Mouse (Mus musculus): ENCODE results near the gene Abhd17a. TPM values are rescaled to one million over a fixed set of nuclear protein-coding genes. Genes with fewer than 3 reads are reported as not detected.

Gene Abhd17a
- 97.0 and 108 TPM in 2 replicates for polyA plus RNA-seq (2015; fragmentation: Nextera tagmentation; extraction: Ambion mirVana)

GRCm38 (mm10) chr10:80589879-80590854 is at the start of gene Abhd17a:
Gene Abhd17a (minus strand): TSS chr10:80590341.
- peaks cover 8% of the 10 kb centered on the region for H3K36me3 ChIP-seq (ENCODE audit: control insufficient read depth, insufficient read depth, low read length)
- peaks cover 17% of the 10 kb centered on the region for H3K4me1 ChIP-seq (ENCODE audit: control insufficient read depth, insufficient read depth, low read length)
- H3K27me3 ChIP-seq (ENCODE audit: control insufficient read depth, insufficient read depth, low read depth, low read length): 0 out of 2 replicates have a peak, but pooled peaks cover 4% of the 10 kb centered on the region
- peak within 1 kb of the TSS; percentile 68 for H3K27ac ChIP-seq (ENCODE audit: low read length)
- peak within 1 kb of the TSS; percentile 94 for H3K9ac ChIP-seq (ENCODE audit: low read depth, low read length)
- peak within 1 kb of the TSS; percentile 65 for H3K4me2 ChIP-seq (ENCODE audit: low read length)
- ATAC-seq: peak; percentile 95
- H3K9me3 ChIP-seq (replicated peaks; ENCODE audit: control insufficient read depth, low read length, poor library complexity, severe bottlenecking): no peaks in the 10 kb centered on the region
- H3K4me3 ChIP-seq (ENCODE audit: low read depth, low read length): peak within 1 kb of the TSS; percentile 92
- under 1% methylated on average over 68 of the region's 73 CpGs for WGBS

- no peak overlapping the region for H3K4me2 ChIP-seq (ENCODE audit: low read length)
- no peak for ATAC-seq
- H3K36me3 ChIP-seq (ENCODE audit: control insufficient read depth, insufficient read depth, low read length): peaks cover 50% of the 10 kb centered on the region
- WGBS: 92% methylated on average over 6 of the region's 6 CpGs
- no peak overlapping the region for H3K4me3 ChIP-seq (ENCODE audit: low read depth, low read length)
- no peak overlapping the region for H3K9ac ChIP-seq (ENCODE audit: low read depth, low read length)
- no peaks in the 10 kb centered on the region for H3K4me1 ChIP-seq (ENCODE audit: control insufficient read depth, insufficient read depth, low read length)
- H3K27me3 ChIP-seq (ENCODE audit: control insufficient read depth, insufficient read depth, low read depth, low read length): no peaks in the 10 kb centered on the region
- H3K9me3 ChIP-seq (replicated peaks; ENCODE audit: control insufficient read depth, low read length, poor library complexity, severe bottlenecking): no peaks in the 10 kb centered on the region
- H3K27ac ChIP-seq (ENCODE audit: low read length): no peak overlapping the region
Measured at GRCm38 (mm10) chr10:80635345-80635744, 45.2 kb upstream of the Abhd17a start.

DNA sequence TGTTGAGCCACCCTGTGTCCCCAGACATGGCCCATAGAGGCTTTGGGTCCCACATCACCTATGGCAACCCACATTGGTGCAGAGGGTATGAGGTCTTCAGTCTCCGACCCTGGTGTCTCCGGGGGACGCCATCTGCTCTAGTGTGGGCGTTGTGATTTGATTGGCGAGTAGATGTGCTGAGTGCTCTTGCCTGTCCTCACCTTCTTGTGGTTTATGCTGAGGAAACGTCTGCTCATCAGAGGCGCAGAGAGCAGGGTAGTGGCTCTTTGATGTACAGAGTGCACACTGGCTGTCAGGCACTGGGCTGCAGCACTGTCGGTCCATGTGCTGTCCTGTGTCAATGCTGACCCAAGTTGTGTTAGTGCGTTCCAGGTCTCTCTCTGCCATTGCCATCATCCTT is 38.8 kb upstream of the Abhd17a start:
- Histone ChIP-seq H3K4me2 (ENCODE audit: low read length) (no peak overlapping the region), H3K9me3 (replicated peaks; ENCODE audit: control insufficient read depth, low read length, poor library complexity, severe bottlenecking) (no peaks in the 10 kb centered on the region), H3K4me1 (ENCODE audit: control insufficient read depth, insufficient read depth, low read length) (peaks cover 13% of the 10 kb centered on the region), H3K4me3 (ENCODE audit: low read depth, low read length) (no peak overlapping the region), H3K9ac (ENCODE audit: low read depth, low read length) (no peak overlapping the region), H3K36me3 (ENCODE audit: control insufficient read depth, insufficient read depth, low read length) (no peaks in the 10 kb centered on the region), H3K27me3 (ENCODE audit: control insufficient read depth, insufficient read depth, low read depth, low read length) (no peaks in the 10 kb centered on the region), H3K27ac (ENCODE audit: low read length) (no peak overlapping the region)
- WGBS: 85% methylated on average over 9 of the region's 9 CpGs
- ATAC-seq: no peak

DNA sequence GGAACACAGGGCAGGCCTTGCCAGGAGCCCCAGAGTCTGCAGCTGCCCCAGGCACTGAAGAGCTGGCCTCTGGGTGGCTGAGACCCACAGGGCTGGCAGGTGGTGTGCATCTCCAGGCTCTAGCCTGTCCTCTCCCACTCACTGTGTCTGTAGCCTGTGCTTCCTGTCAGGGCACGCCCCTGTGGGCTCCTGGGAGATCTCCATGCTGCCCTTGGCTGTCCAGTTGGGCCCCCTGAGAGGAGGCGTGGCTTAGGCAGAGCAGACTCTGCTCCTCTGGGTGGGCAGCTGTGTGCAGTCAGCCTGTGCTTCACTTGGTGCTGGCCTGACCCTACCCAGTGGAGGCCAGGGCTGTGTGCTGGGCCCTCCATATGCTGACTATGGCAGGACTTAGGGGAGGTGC is 37.5 kb upstream of the Abhd17a start:
- no peaks in the 10 kb centered on the region for H3K36me3 ChIP-seq (ENCODE audit: control insufficient read depth, insufficient read depth, low read length)
- no peaks in the 10 kb centered on the region for H3K9me3 ChIP-seq (replicated peaks; ENCODE audit: control insufficient read depth, low read length, poor library complexity, severe bottlenecking)
- no peak for ATAC-seq
- H3K9ac ChIP-seq (ENCODE audit: low read depth, low read length): 0 out of 2 replicates have a peak overlapping the region, but pooled peaks have one; percentile 25
- no peak overlapping the region for H3K27ac ChIP-seq (ENCODE audit: low read length)
- H3K4me2 ChIP-seq (ENCODE audit: low read length): no peak overlapping the region
- 63% methylated on average over 2 of the region's 2 CpGs for WGBS
- H3K4me3 ChIP-seq (ENCODE audit: low read depth, low read length): no peak overlapping the region
- peaks cover 20% of the 10 kb centered on the region for H3K4me1 ChIP-seq (ENCODE audit: control insufficient read depth, insufficient read depth, low read length)
- no peaks in the 10 kb centered on the region for H3K27me3 ChIP-seq (ENCODE audit: control insufficient read depth, insufficient read depth, low read depth, low read length)

GRCm38 (mm10) chr10:80625764-80626163 is 35.6 kb upstream of the Abhd17a start:
- WGBS: 91% methylated on average over 4 of the region's 4 CpGs
- Histone ChIP-seq H3K4me2 (ENCODE audit: low read length) (no peak overlapping the region), H3K9ac (ENCODE audit: low read depth, low read length) (no peak overlapping the region), H3K4me1 (ENCODE audit: control insufficient read depth, insufficient read depth, low read length) (peaks cover 24% of the 10 kb centered on the region), H3K27ac (ENCODE audit: low read length) (no peak overlapping the region), H3K4me3 (ENCODE audit: low read depth, low read length) (no peak overlapping the region), H3K36me3 (ENCODE audit: control insufficient read depth, insufficient read depth, low read length) (no peaks in the 10 kb centered on the region), H3K27me3 (ENCODE audit: control insufficient read depth, insufficient read depth, low read depth, low read length) (no peaks in the 10 kb centered on the region), H3K9me3 (replicated peaks; ENCODE audit: control insufficient read depth, low read length, poor library complexity, severe bottlenecking) (no peaks in the 10 kb centered on the region)
- no peak for ATAC-seq

DNA sequence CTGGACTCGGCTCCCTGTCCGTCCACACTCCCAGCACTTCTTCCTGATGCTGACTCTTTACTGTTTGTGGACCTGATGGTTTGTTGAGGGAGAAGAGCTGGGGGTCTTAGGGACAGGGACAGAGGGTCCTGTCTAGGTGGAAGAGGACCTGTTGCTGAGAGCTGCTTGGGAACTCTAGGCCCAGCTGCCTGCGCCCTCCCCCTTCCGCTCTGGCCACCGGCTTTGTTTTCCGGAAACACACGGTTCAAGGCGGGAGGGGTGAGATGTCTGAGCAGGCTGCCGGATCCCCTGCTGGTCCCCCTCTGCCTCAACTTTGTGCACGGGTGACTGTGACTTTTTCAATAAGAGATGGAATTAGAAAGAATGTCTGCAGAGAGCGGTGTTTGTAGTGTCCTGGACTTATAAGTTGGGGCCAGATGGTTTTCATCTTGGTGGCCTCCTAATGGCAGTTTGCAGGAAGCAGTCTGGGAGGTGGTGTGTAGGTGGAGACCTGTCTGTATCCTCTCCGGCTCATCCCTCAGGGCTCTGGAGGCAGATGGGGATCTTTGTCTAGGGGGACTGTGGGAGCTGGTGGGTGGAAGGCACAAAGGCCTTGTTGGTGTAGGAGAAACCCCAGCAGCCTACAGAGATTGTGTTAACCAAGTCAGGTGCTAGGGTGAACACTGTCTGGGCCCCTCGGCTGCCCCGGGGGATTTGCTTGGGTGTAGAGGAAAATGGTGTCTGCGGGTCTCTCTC is 33.5 kb upstream of the Abhd17a start:
- H3K9me3 ChIP-seq (replicated peaks; ENCODE audit: control insufficient read depth, low read length, poor library complexity, severe bottlenecking): no peaks in the 10 kb centered on the region
- H3K36me3 ChIP-seq (ENCODE audit: control insufficient read depth, insufficient read depth, low read length): no peaks in the 10 kb centered on the region
- H3K27ac ChIP-seq (ENCODE audit: low read length): peak overlapping the region; percentile 98; the same call in 1 of the 2 replicates
- 17% methylated on average over 15 of the region's 15 CpGs for WGBS
- H3K27me3 ChIP-seq (ENCODE audit: control insufficient read depth, insufficient read depth, low read depth, low read length): no peaks in the 10 kb centered on the region
- peak overlapping the region; percentile 83 for H3K4me3 ChIP-seq (ENCODE audit: low read depth, low read length)
- H3K4me1 ChIP-seq (ENCODE audit: control insufficient read depth, insufficient read depth, low read length): peaks cover 24% of the 10 kb centered on the region
- H3K4me2 ChIP-seq (ENCODE audit: low read length): peak overlapping the region; percentile 59
- H3K9ac ChIP-seq (ENCODE audit: low read depth, low read length): peak overlapping the region; percentile 95
- ATAC-seq: no peak

- no peaks in the 10 kb centered on the region for H3K9me3 ChIP-seq (replicated peaks; ENCODE audit: control insufficient read depth, low read length, poor library complexity, severe bottlenecking)
- H3K36me3 ChIP-seq (ENCODE audit: control insufficient read depth, insufficient read depth, low read length): no peaks in the 10 kb centered on the region
- H3K27me3 ChIP-seq (ENCODE audit: control insufficient read depth, insufficient read depth, low read depth, low read length): no peaks in the 10 kb centered on the region
- H3K27ac ChIP-seq (ENCODE audit: low read length): peak within 1 kb of the TSS; percentile 98
- peak within 1 kb of the TSS; percentile 95 for H3K9ac ChIP-seq (ENCODE audit: low read depth, low read length)
- ATAC-seq: peak; percentile 3; the same call in 1 of the 2 replicates
- H3K4me3 ChIP-seq (ENCODE audit: low read depth, low read length): peak within 1 kb of the TSS; percentile 83
- WGBS: under 1% methylated on average over 64 of the region's 85 CpGs
- H3K4me1 ChIP-seq (ENCODE audit: control insufficient read depth, insufficient read depth, low read length): peaks cover 24% of the 10 kb centered on the region
- H3K4me2 ChIP-seq (ENCODE audit: low read length): peak within 1 kb of the TSS; percentile 85
Measured at GRCm38 (mm10) chr10:80622661-80623456, 32.7 kb upstream of the Abhd17a start, which contains the start of gene Csnk1g2. Gene Csnk1g2 (plus strand): TSS chr10:80622838.

GRCm38 (mm10) chr10:80621940-80622660 is 32.0 kb upstream of the Abhd17a start:
- Histone ChIP-seq H3K9ac (ENCODE audit: low read depth, low read length) (peak overlapping the region; percentile 67), H3K27ac (ENCODE audit: low read length) (peak overlapping the region; percentile 98), H3K9me3 (replicated peaks; ENCODE audit: control insufficient read depth, low read length, poor library complexity, severe bottlenecking) (no peaks in the 10 kb centered on the region), H3K4me1 (ENCODE audit: control insufficient read depth, insufficient read depth, low read length) (peaks cover 24% of the 10 kb centered on the region), H3K4me3 (ENCODE audit: low read depth, low read length) (peak overlapping the region; percentile 83), H3K4me2 (ENCODE audit: low read length) (peak overlapping the region; percentile 85), H3K27me3 (ENCODE audit: control insufficient read depth, insufficient read depth, low read depth, low read length) (no peaks in the 10 kb centered on the region), H3K36me3 (ENCODE audit: control insufficient read depth, insufficient read depth, low read length) (no peaks in the 10 kb centered on the region)
- peak; percentile 96 for ATAC-seq
- under 1% methylated on average over 64 of the region's 64 CpGs for WGBS

Data from midbrain, embryonic 16.5 days (tissue).